Mouse (Mus musculus) olfactory bulb, adult 2 months (tissue): Measurements from ENCODE around the gene Btbd9. TPM values are rescaled to one million over a fixed set of nuclear protein-coding genes. Genes with fewer than 3 reads are reported as not detected.

Source experiments
- H3K27ac ChIP-seq: fragments of 200-500 bp; 2 replicates; pipeline ENCODE4 v1.5.1; 2012; ENCODE audit warnings: low read depth, low read length; ENCODE audit not compliant: insufficient read depth
- H3K4me1 ChIP-seq: fragments of 200-500 bp; 2 replicates; pipeline ENCODE4 v1.6.1; 2012; ENCODE audit warnings: low read length; ENCODE audit not compliant: control insufficient read depth, insufficient read depth
- H3K4me3 ChIP-seq: fragments of 200-500 bp; 2 replicates; pipeline ENCODE4 v1.5.1; 2012; ENCODE audit warnings: mild to moderate bottlenecking, low read depth, low read length, moderate library complexity; ENCODE audit not compliant: insufficient read depth
- CTCF ChIP-seq: fragments of 200-500 bp; IDR thresholded peaks from 2 replicates; pipeline ENCODE4 v1.5.1; 2012; ENCODE audit warnings: low read depth, mild to moderate bottlenecking, low read length, moderate library complexity; ENCODE audit not compliant: insufficient read depth
- POLR2A ChIP-seq: fragments of 200-500 bp; IDR thresholded peaks from 2 replicates; pipeline ENCODE4 v1.6.1; 2012; ENCODE audit warnings: mild to moderate bottlenecking, low read depth, low read length, moderate library complexity; ENCODE audit not compliant: insufficient read depth
- WGBS: fragments of 180-500 bp; shearing (Covaris S2); methylation state at CpG from one replicate; pipeline ENCODE4 v1.1.7; 2018; 5-methylcytosine and 5-hydroxymethylcytosine counted together
- polyA plus RNA-seq: library from polyadenylated mRNA; stranded (reverse); fragments of >200 nt; gene quantifications from 2 replicates; pipeline ENCODE4 v1.2.4, GENCODE M21; 2012; ENCODE audit warnings: low replicate concordance; ENCODE audit not compliant: missing spikeins, insufficient read depth, insufficient read length

Btbd9 gene
- polyA plus RNA-seq, 1 experiment, result not detected

GRCm38 (mm10) chr17:30240659-30241058 lies 335.6 kb downstream of the Btbd9 start:
- whole genome bisulfite sequencing, result 89% methylated on average over 4 of the region's 4 CpGs
- no peak overlapping the region for H3K27ac ChIP-seq
- no peak overlapping the region for H3K4me3 ChIP-seq
- TF ChIP-seq POLR2A (no peak), CTCF (no peak)
- H3K4me1 ChIP-seq, result peaks cover 11% of the 10 kb centered on the region

GRCm38 (mm10) chr17:30239458-30239857 lies 336.8 kb downstream of the Btbd9 start:
- peaks cover 14% of the 10 kb centered on the region for H3K4me1 ChIP-seq
- 79% methylated on average over 5 of the region's 5 CpGs for WGBS
- H3K27ac ChIP-seq, result no peak overlapping the region
- no peak overlapping the region for H3K4me3 ChIP-seq
- no peak for TF ChIP-seq POLR2A
- TF ChIP-seq CTCF, result no peak

GRCm38 (mm10) chr17:30237600-30237999 lies 338.7 kb downstream of the Btbd9 start:
- TF ChIP-seq POLR2A (no peak), CTCF (no peak)
- H3K4me1 ChIP-seq, result peaks cover 22% of the 10 kb centered on the region
- 94% methylated on average over 7 of the region's 7 CpGs for WGBS
- H3K27ac ChIP-seq, result no peak overlapping the region
- no peak overlapping the region for H3K4me3 ChIP-seq

GRCm38 (mm10) chr17:30236611-30237010 lies 339.7 kb downstream of the Btbd9 start:
- 57% methylated on average over 6 of the region's 6 CpGs for WGBS
- TF ChIP-seq CTCF (no peak), POLR2A (no peak)
- H3K4me1 ChIP-seq, result peaks cover 19% of the 10 kb centered on the region
- no peak overlapping the region for H3K27ac ChIP-seq
- no peak overlapping the region for H3K4me3 ChIP-seq

GRCm38 (mm10) chr17:30235380-30235779 lies 340.9 kb downstream of the Btbd9 start:
- TF ChIP-seq POLR2A (no peak), CTCF (no peak)
- 93% methylated on average over 4 of the region's 4 CpGs for WGBS
- H3K4me3 ChIP-seq, result no peak overlapping the region
- peaks cover 27% of the 10 kb centered on the region for H3K4me1 ChIP-seq
- H3K27ac ChIP-seq, result no peak overlapping the region

- Histone ChIP-seq H3K27ac (no peak overlapping the region), H3K4me3 (no peak overlapping the region), H3K4me1 (peaks cover 52% of the 10 kb centered on the region)
- TF ChIP-seq POLR2A (no peak), CTCF (0 out of 2 replicates have a peak, but pooled peaks have one; percentile 12)
- 74% methylated on average over 4 of the region's 4 CpGs for WGBS
Observed at GRCm38 (mm10) chr17:30232698-30233097, 343.6 kb downstream of the Btbd9 start.

- TF ChIP-seq CTCF, result no peak
- TF ChIP-seq POLR2A, result no peak
- 95% methylated on average over 1 of the region's 1 CpGs for WGBS
- Histone ChIP-seq H3K4me1 (peaks cover 50% of the 10 kb centered on the region), H3K4me3 (no peak overlapping the region), H3K27ac (no peak overlapping the region)
Observed at GRCm38 (mm10) chr17:30231483-30231882, 344.8 kb downstream of the Btbd9 start.

GRCm38 (mm10) chr17:30230428-30230827 lies 345.9 kb downstream of the Btbd9 start:
- no peak overlapping the region for H3K27ac ChIP-seq
- H3K4me1 ChIP-seq, result peaks cover 55% of the 10 kb centered on the region
- no peak for TF ChIP-seq CTCF
- 84% methylated on average over 4 of the region's 4 CpGs for WGBS
- no peak overlapping the region for H3K4me3 ChIP-seq

- Histone ChIP-seq H3K27ac (no peak overlapping the region), H3K4me1 (peaks cover 61% of the 10 kb centered on the region), H3K4me3 (no peak overlapping the region)
- 75% methylated on average over 10 of the region's 10 CpGs for WGBS
- TF ChIP-seq POLR2A (no peak), CTCF (no peak)
Observed at GRCm38 (mm10) chr17:30228439-30229215, 347.7 kb downstream of the Btbd9 start.
